Mouse (Mus musculus): ENCODE measurements around the gene Hrct1. TPM values are rescaled to one million over a fixed set of nuclear protein-coding genes. Genes with fewer than 3 reads are reported as not detected.

The Hrct1 gene
- polyA plus RNA-seq, 1 experiment from 2014 or later, result 0.78 TPM

DNA sequence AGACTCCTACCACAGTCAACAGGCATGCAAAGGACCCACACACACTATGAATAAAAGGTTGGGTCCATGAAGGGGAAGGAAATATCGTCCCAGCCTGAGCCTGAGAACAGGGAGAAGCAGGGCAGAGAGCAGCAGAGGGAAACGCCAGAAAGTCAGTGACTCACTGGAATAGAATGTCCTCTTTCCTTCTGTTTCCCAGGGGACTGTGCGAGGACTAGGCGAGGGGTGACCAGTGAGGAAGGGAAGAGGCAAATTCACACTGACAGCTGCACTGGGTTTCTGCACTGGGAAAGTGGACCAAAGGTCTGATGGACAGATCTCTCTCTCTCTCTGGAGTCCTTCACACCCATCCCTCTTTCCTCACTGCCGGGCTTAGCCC, 1.6 kb downstream of the Hrct1 start:
- no peak; the same call in 1 of the 2 replicates for ATAC-seq (ENCODE audit: extremely low read depth, insufficient number of reproducible peaks, low FRiP score, low TSS enrichment)
- H3K4me1 ChIP-seq, result peaks cover 76% of the 10 kb centered on the region
- H3K4me2 ChIP-seq, result peak overlapping the region; percentile 23
- H3K27me3 ChIP-seq (replicated peaks), result no peaks in the 10 kb centered on the region
- peak overlapping the region; percentile 41 for H3K9ac ChIP-seq
- whole genome bisulfite sequencing, result 5% methylated on average over 5 of the region's 5 CpGs
- H3K27ac ChIP-seq (replicated peaks), result peak overlapping the region; percentile 85
- no peak overlapping the region for H3K4me3 ChIP-seq
- H3K9me3 ChIP-seq, result no peaks in the 10 kb centered on the region
- H3K36me3 ChIP-seq, result no peaks in the 10 kb centered on the region

DNA sequence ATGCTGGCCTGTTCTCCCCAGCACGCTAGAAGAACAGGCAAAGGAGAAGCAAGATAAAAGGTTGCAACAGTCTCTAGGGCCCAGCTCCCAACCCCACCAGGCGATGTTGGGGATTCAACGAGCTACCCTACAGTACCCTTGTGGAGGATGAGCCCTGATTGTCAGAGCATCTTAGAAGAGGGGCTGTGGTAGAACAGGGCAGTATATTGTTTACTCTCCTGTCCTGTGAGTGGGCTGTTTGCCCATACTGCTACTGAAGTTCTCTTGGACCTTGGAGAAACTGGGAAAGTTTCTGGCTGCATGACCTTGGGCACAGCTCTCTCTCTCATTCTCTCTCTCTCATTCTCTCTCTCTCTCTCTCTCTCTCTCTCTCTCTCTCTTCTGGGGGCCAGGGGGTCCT, 2.1 kb downstream of the Hrct1 start:
- H3K9ac ChIP-seq, result peak overlapping the region; percentile 41; the same call in 1 of the 2 replicates
- ATAC-seq (ENCODE audit: extremely low read depth, insufficient number of reproducible peaks, low FRiP score, low TSS enrichment), result no peak

DNA sequence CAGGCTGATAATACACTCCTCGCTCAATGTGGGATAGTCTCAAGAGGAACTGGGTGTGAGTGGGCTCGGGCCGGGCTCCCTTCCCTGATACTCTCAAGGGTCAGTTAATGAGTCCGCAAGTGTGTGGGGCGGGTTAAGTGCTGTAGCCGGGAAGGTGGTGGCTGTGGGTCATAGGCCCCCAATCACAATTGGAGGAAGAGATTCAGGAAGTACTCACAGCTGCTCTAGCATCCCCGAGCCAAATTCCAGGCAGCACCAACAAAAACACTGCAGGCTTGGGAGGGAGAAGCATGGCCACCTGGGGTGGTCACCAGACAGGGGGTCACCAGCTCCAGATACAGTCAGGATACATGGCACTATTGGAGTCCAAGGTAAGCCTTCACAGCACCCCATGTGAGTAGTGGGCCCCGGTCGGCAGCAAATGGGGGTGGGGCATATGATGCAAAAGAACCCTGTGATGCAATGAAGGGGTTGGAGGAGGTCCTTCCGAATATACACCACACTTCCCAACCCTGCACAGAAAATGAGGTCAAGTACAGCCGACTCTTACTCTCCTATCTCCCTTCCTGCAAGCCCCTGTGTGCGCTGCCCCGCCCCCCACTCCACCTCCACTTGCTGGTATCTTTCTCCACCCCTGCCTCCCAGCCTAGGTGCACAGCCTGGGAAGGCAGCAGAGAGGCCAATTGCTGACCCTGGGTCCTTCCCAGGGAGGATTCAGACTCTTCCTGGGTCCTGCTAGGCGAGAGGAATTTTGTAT, 3.0 kb downstream of the Hrct1 start, which contains the start of gene Spaar:
TSS of gene Spaar (plus strand) at position 241 of the 757 bp plus-strand sequence.
- H3K4me3 ChIP-seq, result no peak within 1 kb of the TSS
- peaks cover 79% of the 10 kb centered on the region for H3K4me1 ChIP-seq
- H3K27me3 ChIP-seq (replicated peaks), result no peaks in the 10 kb centered on the region
- H3K9me3 ChIP-seq, result no peaks in the 10 kb centered on the region
- ATAC-seq (ENCODE audit: extremely low read depth, insufficient number of reproducible peaks, low FRiP score, low TSS enrichment), result no peak
- peak within 1 kb of the TSS; percentile 85 for H3K27ac ChIP-seq (replicated peaks)
- WGBS, result 25% methylated on average over 14 of the region's 14 CpGs
- H3K4me2 ChIP-seq, result peak within 1 kb of the TSS; percentile 23
- no peaks in the 10 kb centered on the region for H3K36me3 ChIP-seq
- peak within 1 kb of the TSS; percentile 41; the same call in 1 of the 2 replicates for H3K9ac ChIP-seq

More for the DNA sequence above, 2.1 kb downstream of the Hrct1 start:
- H3K27ac ChIP-seq (replicated peaks), result peak overlapping the region; percentile 85
- H3K4me1 ChIP-seq, result peaks cover 79% of the 10 kb centered on the region
- no peaks in the 10 kb centered on the region for H3K36me3 ChIP-seq
- H3K4me3 ChIP-seq, result no peak overlapping the region
- no peaks in the 10 kb centered on the region for H3K27me3 ChIP-seq (replicated peaks)
- H3K4me2 ChIP-seq, result peak overlapping the region; percentile 23
- H3K9me3 ChIP-seq, result no peaks in the 10 kb centered on the region
- 24% methylated on average over 3 of the region's 3 CpGs for WGBS

DNA sequence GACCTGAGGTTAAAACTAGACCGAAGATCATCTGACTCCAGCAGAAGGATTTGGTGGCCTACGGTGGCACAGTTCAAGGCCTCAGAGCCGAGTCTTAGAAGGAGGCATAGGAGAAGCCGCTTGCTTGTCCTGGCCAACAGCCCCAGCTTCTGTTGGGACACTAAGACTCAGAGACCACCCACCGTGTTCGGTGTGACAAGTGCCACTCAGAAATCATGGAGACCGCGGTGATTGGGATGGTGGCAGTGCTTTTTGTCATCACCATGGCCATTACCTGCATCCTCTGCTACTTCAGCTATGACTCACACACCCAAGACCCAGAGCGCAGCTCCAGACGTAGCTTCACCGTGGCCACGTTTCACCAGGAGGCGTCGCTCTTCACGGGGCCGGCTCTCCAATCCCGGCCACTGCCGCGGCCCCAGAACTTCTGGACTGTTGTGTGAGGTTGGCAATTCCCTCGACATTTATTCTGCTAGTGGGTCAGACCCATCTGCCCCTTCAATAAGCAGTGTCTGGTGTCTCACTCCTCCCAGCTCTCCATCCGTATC, 3.8 kb downstream of the Hrct1 start:
- H3K4me2 ChIP-seq, result peak overlapping the region; percentile 20; the same call in 1 of the 2 replicates
- no peaks in the 10 kb centered on the region for H3K36me3 ChIP-seq
- H3K4me1 ChIP-seq, result peaks cover 79% of the 10 kb centered on the region
- H3K4me3 ChIP-seq, result no peak overlapping the region
- no peak overlapping the region for H3K9ac ChIP-seq
- no peaks in the 10 kb centered on the region for H3K9me3 ChIP-seq
- no peak for ATAC-seq (ENCODE audit: extremely low read depth, insufficient number of reproducible peaks, low FRiP score, low TSS enrichment)
- 51% methylated on average over 21 of the region's 21 CpGs for WGBS
- peak overlapping the region; percentile 85 for H3K27ac ChIP-seq (replicated peaks)
- H3K27me3 ChIP-seq (replicated peaks), result no peaks in the 10 kb centered on the region

DNA sequence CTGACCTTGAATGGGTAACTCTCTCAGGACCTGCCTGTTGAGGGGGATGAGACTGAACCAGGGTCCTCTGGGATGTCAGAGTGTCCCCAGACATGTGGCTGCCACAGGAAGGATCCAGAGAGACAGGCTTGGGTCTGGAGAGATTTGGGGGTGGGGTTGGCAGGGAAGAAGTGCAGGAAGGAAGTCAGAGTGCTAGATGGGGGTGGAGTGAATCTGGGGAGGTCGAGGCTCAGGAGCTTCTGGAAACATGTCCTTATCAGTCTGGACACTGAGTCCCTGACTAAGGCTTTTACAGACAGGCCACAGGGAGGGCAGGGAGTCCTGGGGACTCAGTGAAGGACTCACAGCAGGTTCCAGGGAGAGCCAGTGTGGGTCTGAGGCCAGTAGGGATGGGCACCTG, 5.2 kb downstream of the Hrct1 start:
- H3K36me3 ChIP-seq, result no peaks in the 10 kb centered on the region
- H3K4me1 ChIP-seq, result peaks cover 66% of the 10 kb centered on the region
- H3K4me3 ChIP-seq, result no peak overlapping the region
- WGBS, result 27% methylated on average over 1 of the region's 1 CpGs
- H3K9ac ChIP-seq, result peak overlapping the region; percentile 56
- no peak overlapping the region for H3K4me2 ChIP-seq
- H3K27me3 ChIP-seq (replicated peaks), result no peaks in the 10 kb centered on the region
- no peaks in the 10 kb centered on the region for H3K9me3 ChIP-seq
- H3K27ac ChIP-seq (replicated peaks), result no peak overlapping the region
- ATAC-seq (ENCODE audit: extremely low read depth, insufficient number of reproducible peaks, low FRiP score, low TSS enrichment), result no peak

DNA sequence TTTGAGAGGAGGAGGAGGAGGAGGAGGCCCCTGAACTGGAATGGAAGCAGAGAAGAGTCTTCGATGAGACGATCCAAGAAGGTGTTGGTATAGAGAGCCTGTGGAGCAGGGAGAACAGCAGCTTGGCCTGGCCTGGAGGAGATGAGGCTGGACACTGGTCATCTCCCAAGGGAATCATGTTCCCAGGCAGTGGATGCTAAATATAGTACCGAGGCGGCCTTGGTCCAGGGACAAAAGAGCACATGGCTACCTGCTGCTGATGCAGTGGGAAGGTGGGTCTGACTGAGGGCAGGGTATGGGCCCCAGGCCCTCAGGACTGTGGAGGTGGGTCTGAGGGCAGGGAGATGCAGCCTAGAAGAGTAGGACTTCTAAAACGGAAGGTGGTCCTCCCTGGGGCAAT, 6.2 kb downstream of the Hrct1 start:
- H3K9me3 ChIP-seq, result no peaks in the 10 kb centered on the region
- no peak overlapping the region for H3K4me3 ChIP-seq
- 60% methylated on average over 5 of the region's 5 CpGs for WGBS
- H3K9ac ChIP-seq, result no peak overlapping the region
- ATAC-seq (ENCODE audit: extremely low read depth, insufficient number of reproducible peaks, low FRiP score, low TSS enrichment), result no peak
- no peak overlapping the region for H3K4me2 ChIP-seq
- H3K27me3 ChIP-seq (replicated peaks), result no peaks in the 10 kb centered on the region
- H3K27ac ChIP-seq (replicated peaks), result no peak overlapping the region
- H3K36me3 ChIP-seq, result no peaks in the 10 kb centered on the region
- peaks cover 55% of the 10 kb centered on the region for H3K4me1 ChIP-seq

DNA sequence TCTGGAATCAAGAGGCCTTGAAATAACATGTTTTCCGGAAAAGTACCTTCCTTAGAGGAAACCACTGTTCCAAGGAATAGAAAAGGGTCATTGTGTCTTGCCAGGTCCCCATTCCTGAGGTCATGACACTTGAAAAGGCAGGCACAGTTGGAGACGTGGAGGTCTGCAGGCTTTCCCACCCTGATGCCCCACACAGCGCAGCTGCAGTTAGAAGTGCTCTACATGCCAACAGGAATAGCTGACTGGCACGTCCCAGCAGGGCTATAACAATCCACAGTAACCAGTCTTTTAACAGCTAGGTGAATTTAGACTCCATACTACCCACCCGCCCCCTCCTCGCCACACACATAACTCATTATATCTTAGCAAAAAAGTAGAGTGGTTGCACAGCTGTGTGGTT, 10.2 kb downstream of the Hrct1 start:
- Histone ChIP-seq H3K4me1 (peaks cover 16% of the 10 kb centered on the region), H3K9ac (no peak overlapping the region), H3K4me3 (no peak overlapping the region), H3K27me3 (replicated peaks) (no peaks in the 10 kb centered on the region), H3K4me2 (no peak overlapping the region), H3K9me3 (no peaks in the 10 kb centered on the region), H3K27ac (replicated peaks) (no peak overlapping the region), H3K36me3 (no peaks in the 10 kb centered on the region)
- 64% methylated on average over 6 of the region's 6 CpGs for WGBS
- no peak for ATAC-seq (ENCODE audit: extremely low read depth, insufficient number of reproducible peaks, low FRiP score, low TSS enrichment)

DNA sequence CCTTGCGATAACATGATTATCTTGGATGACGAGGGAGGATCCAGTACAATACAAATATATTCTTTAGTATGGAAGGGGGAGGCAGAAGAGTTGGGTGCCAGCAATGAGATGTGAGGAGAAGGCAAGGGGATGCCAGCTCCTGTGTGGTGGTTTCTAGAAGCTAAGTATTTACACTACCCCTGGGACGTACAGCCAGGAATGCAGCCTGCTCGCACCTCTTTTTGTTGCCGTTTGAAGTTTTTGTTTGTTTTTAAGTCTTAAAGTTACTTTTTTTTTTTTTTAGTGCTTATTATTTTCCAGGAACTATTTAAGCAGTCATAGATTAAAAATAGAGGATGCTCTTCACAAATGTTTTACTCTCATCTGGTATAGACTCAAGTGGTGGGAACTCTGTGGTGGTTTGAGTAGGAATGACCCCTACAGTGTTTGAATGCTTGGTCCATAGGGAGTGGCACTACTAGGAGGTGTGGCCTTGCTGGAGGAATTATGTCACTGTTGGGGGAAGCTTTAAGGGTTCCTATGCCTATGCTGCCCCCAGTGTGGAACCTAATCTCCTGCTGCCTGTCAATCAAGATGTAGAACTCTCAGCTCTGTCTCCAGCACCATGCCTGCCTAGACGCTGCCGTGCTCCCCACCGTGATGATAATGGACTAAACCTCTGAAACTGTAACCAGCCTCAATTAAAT, 12.1 kb downstream of the Hrct1 start:
- Histone ChIP-seq H3K9ac (no peak overlapping the region), H3K27ac (replicated peaks) (no peak overlapping the region), H3K4me2 (no peak overlapping the region), H3K9me3 (no peaks in the 10 kb centered on the region), H3K36me3 (no peaks in the 10 kb centered on the region), H3K27me3 (replicated peaks) (no peaks in the 10 kb centered on the region), H3K4me1 (no peaks in the 10 kb centered on the region), H3K4me3 (no peak overlapping the region)
- 52% methylated on average over 8 of the region's 8 CpGs for WGBS
- ATAC-seq (ENCODE audit: extremely low read depth, insufficient number of reproducible peaks, low FRiP score, low TSS enrichment), result no peak

DNA sequence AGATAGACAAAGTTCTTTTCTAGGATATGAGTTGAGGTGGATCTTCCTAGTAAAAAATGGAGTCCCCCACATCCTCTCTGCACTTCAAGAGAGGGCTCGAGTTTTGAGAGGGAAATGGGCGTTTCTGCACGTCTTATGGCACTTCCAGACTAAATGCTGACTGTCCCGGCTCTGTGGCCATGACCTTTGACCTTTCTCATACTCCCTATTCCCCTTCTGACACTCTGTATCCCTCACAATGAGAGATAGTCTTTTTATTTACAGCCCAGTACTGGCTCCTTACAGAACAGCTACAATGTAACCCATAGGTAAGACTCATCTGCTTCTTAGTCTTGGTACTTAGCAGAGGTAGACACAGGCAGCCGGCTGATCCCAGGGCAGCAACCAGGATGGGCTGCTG, 14.5 kb downstream of the Hrct1 start:
- WGBS, result 64% methylated on average over 5 of the region's 5 CpGs
- no peak for ATAC-seq (ENCODE audit: extremely low read depth, insufficient number of reproducible peaks, low FRiP score, low TSS enrichment)
- H3K4me3 ChIP-seq, result no peak overlapping the region
- H3K36me3 ChIP-seq, result no peaks in the 10 kb centered on the region
- H3K4me2 ChIP-seq, result no peak overlapping the region
- H3K9me3 ChIP-seq, result no peaks in the 10 kb centered on the region
- no peak overlapping the region for H3K27ac ChIP-seq (replicated peaks)
- no peaks in the 10 kb centered on the region for H3K27me3 ChIP-seq (replicated peaks)
- no peaks in the 10 kb centered on the region for H3K4me1 ChIP-seq
- H3K9ac ChIP-seq, result no peak overlapping the region

DNA sequence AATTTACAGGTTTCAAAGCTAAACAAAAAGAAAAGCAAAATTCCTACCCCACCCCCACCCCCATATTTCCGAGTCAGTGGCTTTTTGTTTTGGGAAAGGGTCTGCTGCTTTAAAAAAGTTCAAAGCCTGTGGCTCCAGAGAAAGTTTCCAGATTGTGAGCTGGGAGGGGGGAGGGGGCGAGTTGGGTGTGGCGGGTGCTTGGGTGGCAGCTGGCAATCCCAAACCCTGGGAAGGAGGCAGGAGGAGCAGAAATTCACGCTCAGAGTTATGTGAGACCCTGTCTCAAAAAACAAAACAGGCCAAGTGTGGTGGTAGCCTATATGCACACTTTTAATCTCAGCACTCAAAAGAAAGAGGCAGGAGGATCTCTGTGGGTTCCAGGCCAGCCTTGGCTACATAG, 15.6 kb downstream of the Hrct1 start:
- no peak overlapping the region for H3K27ac ChIP-seq (replicated peaks)
- peaks cover 7% of the 10 kb centered on the region for H3K4me1 ChIP-seq
- H3K36me3 ChIP-seq, result no peaks in the 10 kb centered on the region
- no peak overlapping the region for H3K4me2 ChIP-seq
- no peak overlapping the region for H3K9ac ChIP-seq
- no peak for ATAC-seq (ENCODE audit: extremely low read depth, insufficient number of reproducible peaks, low FRiP score, low TSS enrichment)
- 41% methylated on average over 4 of the region's 4 CpGs for WGBS
- no peak overlapping the region for H3K4me3 ChIP-seq
- H3K9me3 ChIP-seq, result no peaks in the 10 kb centered on the region
- H3K27me3 ChIP-seq (replicated peaks), result no peaks in the 10 kb centered on the region

DNA sequence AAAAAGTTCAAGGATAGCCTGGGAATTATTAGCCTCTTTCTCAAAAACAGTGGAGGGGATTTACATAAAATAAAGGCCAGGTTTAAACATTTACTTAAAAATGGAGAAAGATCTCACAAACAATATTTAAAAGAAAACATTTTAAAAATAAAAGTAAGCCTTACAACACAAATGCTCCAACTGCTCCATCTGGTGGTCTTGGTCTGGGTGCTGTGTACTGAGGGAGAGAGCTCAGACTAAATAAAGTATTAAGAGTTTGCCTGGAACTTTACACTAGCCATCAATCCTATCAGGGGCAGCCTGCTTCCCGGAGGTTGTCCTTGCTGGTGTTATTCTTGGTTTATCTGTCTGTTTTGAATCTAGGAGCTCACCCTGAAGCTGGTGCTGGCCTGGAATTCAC, 16.1 kb downstream of the Hrct1 start:
- no peak overlapping the region for H3K4me3 ChIP-seq
- no peaks in the 10 kb centered on the region for H3K9me3 ChIP-seq
- no peak overlapping the region for H3K4me2 ChIP-seq
- no peaks in the 10 kb centered on the region for H3K27me3 ChIP-seq (replicated peaks)
- no peaks in the 10 kb centered on the region for H3K36me3 ChIP-seq
- H3K4me1 ChIP-seq, result peaks cover 7% of the 10 kb centered on the region
- WGBS, result 3% methylated on average over 1 of the region's 1 CpGs
- ATAC-seq (ENCODE audit: extremely low read depth, insufficient number of reproducible peaks, low FRiP score, low TSS enrichment), result no peak
- 0 out of 2 replicates have a peak overlapping the region, but pooled peaks have one; percentile 16 for H3K9ac ChIP-seq
- no peak overlapping the region for H3K27ac ChIP-seq (replicated peaks)
